Mouse (Mus musculus) spleen, adult 2 months (tissue): ENCODE data around the gene Agap1.

Experiments used
- CTCF ChIP-seq: fragments of 200-500 bp; IDR thresholded peaks from 2 replicates; pipeline ENCODE4 v1.5.1; 2011; ENCODE audit warnings: mild to moderate bottlenecking, inconsistent platforms; ENCODE audit not compliant: insufficient read depth, insufficient read length, insufficient replicate concordance; ENCODE audit errors: extremely low read depth
- POLR2A ChIP-seq: fragments of 200-500 bp; IDR thresholded peaks from 2 replicates; pipeline ENCODE4 v1.6.1; 2011; ENCODE audit warnings: low read depth, low read length, inconsistent platforms

- no peak for TF ChIP-seq POLR2A
- no peak for TF ChIP-seq CTCF
Observed at GRCm38 (mm10) chr1:89666154-89666553, 211.5 kb downstream of the Agap1 start.
